Mouse (Mus musculus) hindbrain, embryonic 15.5 days (tissue): ENCODE measurements at regions not wholly inside any gene's neighbourhood (a gene's known extent, or its start where the extent isn't known, plus 50 kb on each side); places are given as distances from the start of the nearest gene placed in this dataset.

ENCODE experiments used
- ATAC-seq: fragments of 200-750 bp; cut with Nextera tagmentation; 2 replicates; pipeline ENCODE4 v1.8.0; 2017; ENCODE audit warnings: low read depth, moderate number of reproducible peaks, moderate TSS enrichment; ENCODE audit not compliant: low FRiP score
- H3K27ac ChIP-seq: fragments of 300-500 bp; sonication (generic); replicated peaks from 2 replicates; pipeline ENCODE4 v1.5.1; 2015; ENCODE audit warnings: mild to moderate bottlenecking, inconsistent platforms
- H3K27me3 ChIP-seq: fragments of 300-500 bp; sonication (generic); 2 replicates; pipeline ENCODE4 v1.6.1; 2015; ENCODE audit warnings: control low read depth, inconsistent platforms
- H3K36me3 ChIP-seq: fragments of 300-500 bp; sonication (generic); 2 replicates; pipeline ENCODE4 v1.6.1; 2015; ENCODE audit warnings: control low read depth, inconsistent platforms
- H3K4me1 ChIP-seq: fragments of 300-500 bp; sonication (generic); replicated peaks from 2 replicates; pipeline ENCODE4 v1.6.1; 2015; ENCODE audit warnings: control low read depth, inconsistent platforms
- H3K4me2 ChIP-seq: fragments of 300-500 bp; sonication (generic); 2 replicates; pipeline ENCODE4 v1.6.1; 2015; ENCODE audit warnings: moderate library complexity, mild to moderate bottlenecking, inconsistent platforms
- H3K4me3 ChIP-seq: fragments of 300-500 bp; sonication (generic); 2 replicates; pipeline ENCODE4 v1.5.1; 2015; ENCODE audit warnings: mild to moderate bottlenecking, inconsistent platforms
- H3K9ac ChIP-seq: fragments of 300-500 bp; sonication (generic); 2 replicates; pipeline ENCODE4 v1.6.1; 2015; ENCODE audit warnings: inconsistent platforms
- H3K9me3 ChIP-seq: fragments of 300-500 bp; sonication (generic); 2 replicates; pipeline ENCODE4 v1.6.1; 2016; ENCODE audit warnings: control low read depth, inconsistent platforms
- WGBS: fragments of 180-500 bp; shearing (Covaris S2); methylation state at CpG from one replicate; pipeline ENCODE4 v1.1.7; 2015; 5-methylcytosine and 5-hydroxymethylcytosine counted together

GRCm38 (mm10) chr19:20310653-20311052 lies 80.1 kb downstream of the Anxa1 start:
- H3K4me3 ChIP-seq = no peak overlapping the region
- H3K9ac ChIP-seq = no peak overlapping the region
- H3K27ac ChIP-seq = no peak overlapping the region
- ATAC-seq = no peak
- no peaks in the 10 kb centered on the region for H3K4me1 ChIP-seq
- no peaks in the 10 kb centered on the region for H3K36me3 ChIP-seq
- H3K4me2 ChIP-seq = no peak overlapping the region
- WGBS = 91% methylated on average over 2 of the region's 2 CpGs
- no peaks in the 10 kb centered on the region for H3K9me3 ChIP-seq
- no peaks in the 10 kb centered on the region for H3K27me3 ChIP-seq

GRCm38 (mm10) chr19:20300066-20300651 lies 90.6 kb downstream of the Anxa1 start:
- Histone ChIP-seq H3K9ac (no peak overlapping the region), H3K4me3 (no peak overlapping the region), H3K27me3 (no peaks in the 10 kb centered on the region), H3K9me3 (no peaks in the 10 kb centered on the region), H3K4me2 (no peak overlapping the region), H3K4me1 (no peaks in the 10 kb centered on the region), H3K36me3 (no peaks in the 10 kb centered on the region), H3K27ac (no peak overlapping the region)
- 15% methylated on average over 2 of the region's 2 CpGs for WGBS
- no peak for ATAC-seq

DNA sequence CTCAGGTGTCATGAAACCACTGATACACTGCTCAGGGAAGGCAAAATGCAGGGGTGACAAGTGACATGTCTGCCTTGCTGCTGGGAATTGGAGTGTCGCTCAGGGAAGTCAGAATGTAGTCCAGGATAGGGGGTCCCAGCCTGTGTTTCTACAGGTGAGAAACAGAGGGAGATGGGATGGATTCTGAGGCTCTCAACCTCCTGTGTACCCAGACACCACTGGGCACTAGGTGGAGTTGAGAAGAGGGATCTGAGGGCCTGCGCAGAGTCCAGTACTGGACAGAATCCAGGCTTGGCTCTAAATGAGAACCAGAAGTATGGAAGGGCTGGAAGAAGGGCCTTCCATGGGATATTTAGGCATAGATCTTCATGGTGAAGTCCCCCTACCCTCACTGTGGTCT lies 92.3 kb downstream of the Anxa1 start:
- Histone ChIP-seq H3K4me3 (no peak overlapping the region), H3K27me3 (no peaks in the 10 kb centered on the region), H3K4me1 (no peaks in the 10 kb centered on the region), H3K9ac (no peak overlapping the region), H3K27ac (no peak overlapping the region), H3K9me3 (no peaks in the 10 kb centered on the region), H3K36me3 (no peaks in the 10 kb centered on the region), H3K4me2 (no peak overlapping the region)
- WGBS = 95% methylated on average over 2 of the region's 2 CpGs
- no peak for ATAC-seq

- Histone ChIP-seq H3K27ac (no peak overlapping the region), H3K4me1 (no peaks in the 10 kb centered on the region), H3K27me3 (no peaks in the 10 kb centered on the region), H3K36me3 (no peaks in the 10 kb centered on the region), H3K4me2 (no peak overlapping the region), H3K9ac (no peak overlapping the region), H3K4me3 (no peak overlapping the region), H3K9me3 (no peaks in the 10 kb centered on the region)
- WGBS = 83% methylated on average over 4 of the region's 4 CpGs
- no peak for ATAC-seq
Measured at GRCm38 (mm10) chr19:20285188-20285587, 105.6 kb downstream of the Anxa1 start.

DNA sequence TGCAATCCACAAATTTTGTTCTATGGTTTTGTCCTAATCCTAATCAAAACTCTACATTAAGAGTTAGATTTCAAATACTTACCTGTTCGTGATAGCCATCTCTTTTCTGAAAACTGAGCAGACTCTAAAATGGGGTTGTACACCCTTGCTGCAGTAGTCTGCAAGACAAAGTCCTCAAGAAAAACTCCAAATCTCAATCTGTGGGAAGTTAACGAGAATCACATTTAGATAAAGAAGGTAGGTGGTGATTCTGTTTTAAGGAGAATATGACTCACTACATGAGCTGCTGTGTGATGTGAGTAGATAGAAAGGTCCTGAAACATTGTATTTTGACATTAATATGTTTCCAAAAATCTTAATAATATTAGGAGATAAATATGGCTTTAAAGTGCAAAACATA lies 107.6 kb downstream of the Anxa1 start:
- Histone ChIP-seq H3K4me2 (no peak overlapping the region), H3K9me3 (no peaks in the 10 kb centered on the region), H3K9ac (no peak overlapping the region), H3K4me1 (no peaks in the 10 kb centered on the region), H3K27ac (no peak overlapping the region), H3K36me3 (no peaks in the 10 kb centered on the region), H3K4me3 (no peak overlapping the region), H3K27me3 (no peaks in the 10 kb centered on the region)
- WGBS = 93% methylated on average over 2 of the region's 2 CpGs
- ATAC-seq = no peak

DNA sequence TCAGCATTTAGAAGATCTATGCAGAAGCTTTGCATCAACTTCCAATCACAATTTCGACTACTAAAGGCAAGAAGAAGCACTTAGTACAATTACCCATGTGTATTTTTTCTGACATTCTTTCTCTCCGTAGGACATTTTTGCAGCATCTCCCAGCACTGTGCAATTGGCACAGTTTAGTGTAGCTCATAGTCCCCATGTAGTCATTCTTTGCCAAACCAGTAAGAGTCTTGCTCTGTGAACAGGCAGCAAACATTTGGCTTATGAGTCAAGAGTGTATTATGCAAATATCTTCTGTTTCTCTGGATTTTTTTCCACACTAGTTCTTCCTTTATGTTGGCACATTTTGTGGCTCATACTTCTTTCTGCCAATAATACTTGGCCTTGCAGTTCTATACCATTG lies 129.2 kb downstream of the Anxa1 start:
- Histone ChIP-seq H3K9me3 (no peaks in the 10 kb centered on the region), H3K4me3 (no peak overlapping the region), H3K27ac (no peak overlapping the region), H3K27me3 (no peaks in the 10 kb centered on the region), H3K9ac (no peak overlapping the region), H3K36me3 (no peaks in the 10 kb centered on the region), H3K4me1 (no peaks in the 10 kb centered on the region), H3K4me2 (no peak overlapping the region)
- WGBS = 85% methylated on average over 2 of the region's 2 CpGs
- no peak for ATAC-seq

- ATAC-seq = no peak
- H3K9me3 ChIP-seq = no peaks in the 10 kb centered on the region
- no peak overlapping the region for H3K27ac ChIP-seq
- no peak overlapping the region for H3K4me3 ChIP-seq
- no peaks in the 10 kb centered on the region for H3K27me3 ChIP-seq
- H3K9ac ChIP-seq = no peak overlapping the region
- H3K4me1 ChIP-seq = no peaks in the 10 kb centered on the region
- 93% methylated on average over 2 of the region's 2 CpGs for WGBS
- H3K4me2 ChIP-seq = no peak overlapping the region
- no peaks in the 10 kb centered on the region for H3K36me3 ChIP-seq
Measured at GRCm38 (mm10) chr19:20252151-20252550, 138.6 kb downstream of the Anxa1 start.

GRCm38 (mm10) chr19:20243817-20244216 lies 146.9 kb downstream of the Anxa1 start:
- H3K9ac ChIP-seq = no peak overlapping the region
- H3K4me3 ChIP-seq = no peak overlapping the region
- ATAC-seq = peak; percentile 45; the same call in 1 of the 2 replicates
- H3K27me3 ChIP-seq = no peaks in the 10 kb centered on the region
- no peaks in the 10 kb centered on the region for H3K9me3 ChIP-seq
- no peak overlapping the region for H3K4me2 ChIP-seq
- no peaks in the 10 kb centered on the region for H3K36me3 ChIP-seq
- WGBS = 60% methylated on average over 1 of the region's 1 CpGs
- H3K4me1 ChIP-seq = no peaks in the 10 kb centered on the region
- no peak overlapping the region for H3K27ac ChIP-seq

DNA sequence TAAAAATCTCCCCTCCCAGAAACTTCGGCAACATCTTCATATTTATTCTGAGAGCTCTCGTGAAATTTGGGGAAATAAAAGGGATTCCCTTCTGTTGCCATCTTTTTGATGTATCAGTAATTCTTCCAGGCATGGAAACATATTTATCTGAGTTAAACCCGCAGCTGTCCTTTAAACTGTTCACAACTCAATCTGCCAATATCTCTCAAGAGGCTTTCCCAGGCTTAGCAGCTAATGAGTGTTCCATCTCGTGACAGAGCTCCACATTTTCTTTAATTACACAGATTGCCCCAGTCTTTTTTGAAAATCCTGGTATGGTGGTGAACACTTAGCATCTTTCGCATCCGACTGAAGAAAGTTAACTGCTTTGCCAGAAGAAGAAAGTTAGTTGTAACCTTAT lies 149.5 kb downstream of the Anxa1 start:
- H3K4me2 ChIP-seq = no peak overlapping the region
- H3K9ac ChIP-seq = no peak overlapping the region
- no peaks in the 10 kb centered on the region for H3K9me3 ChIP-seq
- H3K4me1 ChIP-seq = no peaks in the 10 kb centered on the region
- ATAC-seq = no peak
- H3K36me3 ChIP-seq = no peaks in the 10 kb centered on the region
- 71% methylated on average over 6 of the region's 6 CpGs for WGBS
- no peak overlapping the region for H3K27ac ChIP-seq
- no peak overlapping the region for H3K4me3 ChIP-seq
- no peaks in the 10 kb centered on the region for H3K27me3 ChIP-seq

- H3K4me3 ChIP-seq = no peak overlapping the region
- no peaks in the 10 kb centered on the region for H3K27me3 ChIP-seq
- H3K36me3 ChIP-seq = no peaks in the 10 kb centered on the region
- ATAC-seq = no peak
- WGBS = 40% methylated on average over 1 of the region's 1 CpGs
- no peak overlapping the region for H3K27ac ChIP-seq
- no peak overlapping the region for H3K4me2 ChIP-seq
- H3K9me3 ChIP-seq = no peaks in the 10 kb centered on the region
- H3K4me1 ChIP-seq = no peaks in the 10 kb centered on the region
- no peak overlapping the region for H3K9ac ChIP-seq
Measured at GRCm38 (mm10) chr19:20240471-20240870, 150.3 kb downstream of the Anxa1 start.

DNA sequence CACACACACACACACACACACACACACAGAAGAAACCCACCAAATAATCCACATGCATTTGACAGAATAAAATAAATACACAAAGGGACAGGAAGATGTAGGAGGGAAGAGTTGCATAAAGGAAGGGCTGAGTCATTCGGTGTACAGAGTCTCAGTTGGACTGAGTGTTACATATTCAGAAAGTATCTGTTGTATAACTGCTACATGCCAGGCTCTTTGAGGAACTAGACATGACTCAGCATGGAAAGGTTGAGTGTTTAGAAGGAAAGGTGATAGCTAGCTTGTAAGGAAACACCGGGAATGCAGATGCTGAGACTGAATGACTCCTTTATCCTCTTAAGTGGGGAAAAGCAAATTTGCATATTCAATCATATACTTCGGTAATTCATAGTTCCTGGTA lies 151.3 kb downstream of the Anxa1 start:
- 51% methylated on average over 3 of the region's 3 CpGs for whole genome bisulfite sequencing
- no peak for ATAC-seq
- H3K36me3 ChIP-seq = no peaks in the 10 kb centered on the region
- H3K4me2 ChIP-seq = no peak overlapping the region
- H3K9me3 ChIP-seq = no peaks in the 10 kb centered on the region
- no peaks in the 10 kb centered on the region for H3K4me1 ChIP-seq
- H3K9ac ChIP-seq = no peak overlapping the region
- no peaks in the 10 kb centered on the region for H3K27me3 ChIP-seq
- no peak overlapping the region for H3K4me3 ChIP-seq
- H3K27ac ChIP-seq = no peak overlapping the region

DNA sequence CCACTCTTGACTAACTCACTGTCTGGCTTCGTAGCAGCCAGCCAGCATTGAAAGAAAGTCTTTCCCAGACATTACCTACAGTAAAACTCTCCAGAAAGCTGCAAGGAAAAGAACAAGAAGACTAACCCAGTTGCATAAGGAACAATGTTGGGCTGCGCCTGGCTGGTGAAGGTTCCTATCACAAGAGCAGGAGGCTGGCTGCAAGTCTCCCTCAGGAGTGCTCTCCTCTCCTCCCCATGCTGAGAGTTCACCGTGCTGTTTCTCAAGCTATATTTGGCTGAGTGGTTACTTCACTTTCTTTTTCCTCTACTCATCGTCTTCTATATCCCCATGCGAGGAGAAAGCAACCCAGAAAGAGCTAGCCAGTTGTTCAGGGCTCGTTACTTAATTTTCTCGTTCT lies 164.0 kb downstream of the Anxa1 start:
- H3K4me3 ChIP-seq = no peak overlapping the region
- no peaks in the 10 kb centered on the region for H3K36me3 ChIP-seq
- H3K27me3 ChIP-seq = no peaks in the 10 kb centered on the region
- H3K4me1 ChIP-seq = no peaks in the 10 kb centered on the region
- no peak for ATAC-seq
- H3K9ac ChIP-seq = no peak overlapping the region
- H3K4me2 ChIP-seq = no peak overlapping the region
- H3K9me3 ChIP-seq = no peaks in the 10 kb centered on the region
- H3K27ac ChIP-seq = no peak overlapping the region
- 88% methylated on average over 7 of the region's 7 CpGs for WGBS

- H3K4me2 ChIP-seq = no peak overlapping the region
- ATAC-seq = no peak
Measured at GRCm38 (mm10) chr19:20217389-20217788, 173.4 kb downstream of the Anxa1 start.

More at GRCm38 (mm10) chr19:20217389-20217788, 173.4 kb downstream of the Anxa1 start:
- Histone ChIP-seq H3K4me3 (no peak overlapping the region), H3K4me1 (no peaks in the 10 kb centered on the region), H3K27ac (no peak overlapping the region), H3K9ac (no peak overlapping the region), H3K9me3 (no peaks in the 10 kb centered on the region), H3K36me3 (no peaks in the 10 kb centered on the region), H3K27me3 (no peaks in the 10 kb centered on the region)
